Mouse (Mus musculus) right cerebral cortex, postnatal 10 days (tissue): ENCODE data around the gene 1700015G11Rik.

Experiments used
- DNase-seq, 2 experiments: peaks; one replicate each; pipeline ENCODE4 v3.0.0; 2021; ENCODE audit warnings: low spot score in 2 of 2

The 1700015G11Rik gene

GRCm38 (mm10) chr7:51967581-51967980, 47.9 kb downstream of the 1700015G11Rik start:
- no peak for DNase-seq

GRCm38 (mm10) chr7:51964681-51965080, 50.8 kb downstream of the 1700015G11Rik start:
- no peak for DNase-seq

- DNase-seq, result no peak
Observed at GRCm38 (mm10) chr7:51962219-51962952, 53.1 kb downstream of the 1700015G11Rik start.
